Mouse (Mus musculus) megakaryocyte, embryonic 14.5 days (primary cell): ENCODE results near the gene Fibin.

Experiments used
- FLI1 ChIP-seq: IDR thresholded peaks from 2 replicates; pipeline ENCODE4 v1.6.1; 2012; ENCODE audit warnings: low read length, inconsistent platforms, mixed read lengths
- GATA1 ChIP-seq: IDR thresholded peaks from 3 replicates; pipeline ENCODE4 v1.6.1; 2012; ENCODE audit warnings: mixed read lengths, low read length, inconsistent platforms, borderline replicate concordance

DNA sequence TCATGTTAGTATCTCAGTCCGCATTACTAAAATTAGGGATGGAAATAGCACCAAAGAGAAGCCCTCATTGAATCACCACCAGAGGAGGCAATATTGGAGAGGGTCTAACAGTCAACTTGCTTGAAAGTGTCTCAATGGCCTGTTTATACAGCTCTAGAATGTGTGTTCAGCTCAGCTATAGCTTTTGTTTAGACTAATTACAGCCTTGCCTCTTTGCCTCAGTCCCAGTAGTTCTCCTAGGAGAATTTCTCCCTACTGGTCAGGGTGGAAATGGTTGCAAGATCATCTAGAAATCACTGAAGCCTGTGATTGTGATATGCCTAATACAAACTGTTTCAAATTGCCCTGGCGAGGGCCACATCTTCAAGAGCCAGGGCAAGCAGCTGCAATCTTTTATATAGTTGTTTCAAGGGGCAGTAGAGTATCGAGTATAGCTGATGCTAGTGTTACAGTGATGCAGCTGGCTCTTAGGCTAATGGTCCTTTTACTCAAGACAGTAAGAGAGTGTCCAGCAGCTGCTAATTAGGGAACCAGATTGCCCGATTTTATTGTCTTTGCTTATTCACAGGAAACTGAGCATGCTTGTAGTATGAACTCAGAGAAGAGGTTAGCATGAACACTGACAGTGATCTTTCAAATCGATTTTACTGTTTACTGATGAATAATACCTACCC is 27.9 kb upstream of the Fibin start:
- TF ChIP-seq FLI1: no peak
- no peak for TF ChIP-seq GATA1
